Mouse (Mus musculus) gastrocnemius, adult 8-10 months (tissue): ENCODE measurements around the gene Ube2z. TPM values are rescaled to one million over a fixed set of nuclear protein-coding genes. Genes with fewer than 3 reads are reported as not detected.
"Not testable (repeated sequence)": the region's sequence is repeated elsewhere in the genome, so short reads cannot be mapped to it uniquely, and the experiment has no call there.

ENCODE experiments used
- DNase-seq, 2 experiments: peaks; one replicate each; pipeline ENCODE4 v3.0.0; 2022; ENCODE audit warnings: low spot score in 2 of 2
- total RNA-seq, 4 experiments: library from RNA; stranded (reverse); gene quantifications; 2 replicates each; pipeline ENCODE4 v1.2.4; 2022

Gene Ube2z
- 10 to 100 TPM; 15.0 to 17.9 (median 16.3) TPM for total RNA-seq

GRCm38 (mm10) chr11:96065215-96065911 is at the start of gene Ube2z:
Ube2z (minus strand) TSS chr11:96065388.
- peak; percentile 97 to 98 for DNase-seq

GRCm38 (mm10) chr11:96114077-96114476 is 48.9 kb upstream of the Ube2z start:
- DNase-seq = no peak

GRCm38 (mm10) chr11:96111751-96112150 is 46.6 kb upstream of the Ube2z start, which contains the start of gene Calcoco2:
Calcoco2 (minus strand) TSS chr11:96111964.
- DNase-seq = no peak

- not testable (repeated sequence) for DNase-seq
Measured at GRCm38 (mm10) chr11:96110950-96111349, 45.8 kb upstream of the Ube2z start.

GRCm38 (mm10) chr11:96108376-96108775 is 43.2 kb upstream of the Ube2z start:
- DNase-seq = no peak

- peak; percentile 14 to 27 for DNase-seq
Measured at GRCm38 (mm10) chr11:96093361-96093760, 28.2 kb upstream of the Ube2z start.

GRCm38 (mm10) chr11:96092674-96093291 is 27.6 kb upstream of the Ube2z start:
- no peak for DNase-seq

- DNase-seq = no peak
Measured at GRCm38 (mm10) chr11:96091073-96091472, 25.9 kb upstream of the Ube2z start.

GRCm38 (mm10) chr11:96087981-96088380 is 22.8 kb upstream of the Ube2z start:
- no peak for DNase-seq

GRCm38 (mm10) chr11:96082682-96083081 is 17.5 kb upstream of the Ube2z start:
- DNase-seq = no peak

- no peak for DNase-seq
Measured at GRCm38 (mm10) chr11:96080736-96081135, 15.5 kb upstream of the Ube2z start.

- DNase-seq = no peak
Measured at GRCm38 (mm10) chr11:96076221-96077105, 11.3 kb upstream of the Ube2z start.

GRCm38 (mm10) chr11:96075509-96076220 is 10.5 kb upstream of the Ube2z start, which contains the start of gene Atp5g1:
Atp5g1 (minus strand) TSS chr11:96075670.
- DNase-seq = peak; percentile 98 to 99

- no peak for DNase-seq
Measured at GRCm38 (mm10) chr11:96075177-96075508, 10.0 kb upstream of the Ube2z start.

GRCm38 (mm10) chr11:96074351-96075176 is 9.4 kb upstream of the Ube2z start:
- DNase-seq = no peak

- no peak for DNase-seq
Measured at GRCm38 (mm10) chr11:96073295-96073993, 8.3 kb upstream of the Ube2z start.

GRCm38 (mm10) chr11:96071013-96071412 is 5.8 kb upstream of the Ube2z start:
- DNase-seq = no peak

GRCm38 (mm10) chr11:96070353-96070752 is 5.2 kb upstream of the Ube2z start:
- no peak for DNase-seq

GRCm38 (mm10) chr11:96068231-96068630 is 3.0 kb upstream of the Ube2z start:
- DNase-seq = no peak
